Mouse (Mus musculus) embryo, embryonic 10.5 days (tissue): ENCODE measurements at regions not wholly inside any gene's neighbourhood (a gene's known extent, or its start where the extent isn't known, plus 50 kb on each side); places are given as distances from the start of the nearest gene placed in this dataset.
A peak's percentile ranks its signal among the peaks of the same experiment; 100 is the strongest.
"Not testable (repeated sequence)": the region's sequence is repeated elsewhere in the genome, so short reads cannot be mapped to it uniquely, and the experiment has no call there.

ENCODE experiments used
- DNase-seq: peaks from one replicate; pipeline ENCODE4 v3.0.0-alpha.2; 2015; ENCODE audit warnings: low spot score

DNA sequence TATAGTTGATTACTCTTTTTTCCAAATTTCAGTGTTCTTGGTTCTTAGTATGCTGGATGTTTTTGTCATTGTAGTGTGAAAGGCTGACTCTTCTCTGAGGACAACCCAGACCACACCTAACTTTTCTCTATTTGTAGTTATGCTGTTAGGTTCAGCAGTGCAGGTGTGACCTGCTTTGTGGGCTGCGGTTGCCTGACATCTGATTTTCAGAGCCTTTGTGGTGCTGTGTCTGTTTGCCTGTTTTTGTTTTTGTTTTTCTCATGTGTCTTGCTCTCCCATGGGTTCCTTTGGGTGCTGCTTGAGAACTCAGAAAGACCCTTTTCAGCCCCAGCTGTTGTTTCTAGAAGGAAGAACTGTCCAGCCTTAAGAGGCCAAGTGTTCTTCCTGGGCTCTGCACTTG lies 52.0 kb upstream of the Trpm1 start:
- DNase-seq: no peak

DNA sequence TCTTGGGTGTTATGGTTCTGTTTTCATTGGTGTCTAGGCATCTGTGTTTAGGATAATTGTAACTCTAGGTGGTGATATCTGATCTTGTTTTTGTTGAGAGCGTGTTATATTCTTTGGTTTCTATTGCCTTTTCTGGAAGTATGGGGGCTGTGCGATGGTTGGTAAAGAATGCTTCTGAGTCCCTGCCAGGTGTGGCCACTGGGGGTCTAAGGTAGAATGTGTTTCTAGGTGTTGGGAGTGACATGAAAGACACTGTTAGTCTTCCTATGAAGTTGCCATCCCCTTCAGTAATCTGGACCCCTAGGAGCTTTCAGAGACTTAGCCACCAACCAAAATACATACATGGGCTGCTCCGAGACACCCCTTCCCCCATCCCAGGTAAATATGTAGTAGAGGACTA lies 54.0 kb upstream of the Trpm1 start:
- DNase-seq: no peak

DNA sequence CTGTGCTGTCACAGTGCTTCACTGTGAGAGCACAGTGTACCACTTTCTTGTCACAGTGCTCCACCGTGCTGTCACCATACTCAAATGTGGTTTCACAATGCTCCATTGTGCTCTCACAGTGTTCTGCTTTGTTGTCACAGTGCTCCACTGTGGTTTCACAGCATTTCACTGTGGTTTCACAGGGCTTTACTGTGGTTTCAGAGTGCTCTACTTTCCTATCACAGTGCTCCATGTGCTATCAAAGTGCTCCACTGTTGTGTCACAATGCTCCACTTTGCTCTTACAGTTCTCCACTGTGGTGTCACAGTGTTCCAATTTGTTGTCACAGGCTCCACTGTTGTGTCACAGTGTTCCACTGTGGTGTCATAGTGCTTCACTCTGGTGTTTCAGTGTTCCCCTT lies 63.6 kb upstream of the Trpm1 start:
- no peak for DNase-seq

DNA sequence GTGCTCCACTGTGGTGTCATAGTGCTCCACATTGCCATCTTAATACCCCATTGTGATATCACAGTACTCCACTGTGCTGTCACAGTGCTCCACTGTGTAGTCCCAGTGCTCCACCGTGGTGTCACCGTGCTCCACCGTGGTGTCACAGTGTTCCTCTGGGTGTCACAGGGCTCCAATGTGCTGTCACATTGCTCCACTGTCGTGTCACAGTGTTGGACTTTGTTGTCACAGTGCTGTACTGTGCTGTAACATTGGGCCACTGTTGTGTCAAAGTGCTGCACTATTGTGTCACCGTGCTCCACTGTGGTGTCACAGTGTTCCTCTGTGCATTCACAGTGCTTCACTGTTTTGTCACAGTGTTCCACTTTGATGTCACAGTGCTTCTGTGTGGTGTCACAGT lies 64.6 kb upstream of the Trpm1 start:
- no peak for DNase-seq

DNA sequence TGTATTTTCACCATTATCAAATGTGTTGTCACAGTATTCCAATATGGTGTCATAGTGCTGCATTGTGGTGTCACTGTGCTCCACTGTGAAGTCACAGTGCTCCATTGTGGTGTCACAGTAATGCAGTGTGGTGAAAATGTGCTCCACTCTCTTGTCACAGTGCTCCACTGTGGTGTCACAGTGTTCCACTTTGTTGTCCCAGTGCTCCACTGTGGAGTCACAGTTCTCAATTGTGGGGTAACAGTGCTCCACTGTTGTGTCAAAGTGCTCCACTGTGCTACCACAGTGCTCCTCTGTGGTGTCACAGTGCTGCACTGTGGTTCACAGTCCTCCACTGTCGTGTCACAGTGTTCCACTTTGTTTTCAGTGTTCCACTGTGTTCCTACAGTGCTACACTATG lies 69.7 kb upstream of the Trpm1 start:
- DNase-seq: not testable (repeated sequence)

DNA sequence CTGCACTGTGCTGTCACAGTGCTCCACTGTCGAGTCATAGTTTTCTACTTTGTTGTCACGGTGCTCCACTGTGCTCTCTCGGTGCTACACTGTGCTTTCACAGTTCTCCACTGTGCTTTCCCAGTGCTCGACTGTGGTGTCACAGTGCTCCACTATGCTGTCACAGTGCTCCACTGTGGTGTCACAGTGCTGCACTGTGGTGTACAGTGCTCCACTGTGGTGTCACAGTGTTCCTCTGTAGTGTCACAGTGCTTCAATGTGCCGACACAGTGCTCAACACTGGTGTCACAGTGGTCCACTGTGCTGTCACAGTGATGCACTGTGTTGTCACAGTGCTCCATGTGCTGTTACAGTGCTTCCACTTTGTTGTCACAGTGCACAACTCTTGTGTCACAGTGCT lies 71.0 kb upstream of the Trpm1 start:
- no peak for DNase-seq

DNA sequence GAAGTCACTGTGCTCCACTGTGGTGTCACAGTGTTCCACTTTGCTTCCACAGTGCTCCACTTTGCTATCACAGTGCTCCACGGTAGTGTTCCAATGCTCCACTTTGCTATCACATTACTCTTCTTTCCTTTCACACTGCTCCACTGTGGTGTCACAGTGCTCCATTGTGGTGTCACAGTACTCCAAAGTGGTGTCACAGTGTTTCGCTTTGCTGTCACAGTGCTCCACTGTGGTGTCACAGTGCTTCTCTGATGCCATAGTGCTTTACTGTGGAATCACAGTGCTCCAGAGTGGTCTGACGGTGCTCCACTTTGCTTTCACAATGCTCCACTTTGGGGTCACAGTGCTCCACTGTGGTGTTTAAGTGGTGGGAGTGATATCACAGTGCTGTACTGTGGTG lies 71.4 kb upstream of the Trpm1 start:
- DNase-seq: no peak

DNA sequence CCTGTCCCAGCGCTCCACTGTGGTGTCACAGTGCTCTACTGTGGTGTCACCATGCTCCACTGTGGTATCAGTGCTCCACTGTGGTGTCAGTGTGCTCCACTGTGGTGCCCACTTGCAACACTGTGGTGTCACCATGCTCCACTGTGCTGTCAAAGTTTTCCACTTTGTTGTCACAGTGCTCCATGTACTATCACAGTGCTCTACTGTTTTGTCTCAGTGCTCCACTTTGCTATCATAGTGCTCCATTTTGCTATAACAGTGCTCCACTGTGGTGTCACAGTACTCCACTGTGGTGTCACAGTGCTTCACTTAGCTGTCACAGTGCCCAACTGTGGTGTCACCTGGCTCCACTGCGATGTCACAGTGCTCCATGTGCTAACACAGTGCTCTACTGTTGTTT lies 72.0 kb upstream of the Trpm1 start:
- no peak for DNase-seq

DNA sequence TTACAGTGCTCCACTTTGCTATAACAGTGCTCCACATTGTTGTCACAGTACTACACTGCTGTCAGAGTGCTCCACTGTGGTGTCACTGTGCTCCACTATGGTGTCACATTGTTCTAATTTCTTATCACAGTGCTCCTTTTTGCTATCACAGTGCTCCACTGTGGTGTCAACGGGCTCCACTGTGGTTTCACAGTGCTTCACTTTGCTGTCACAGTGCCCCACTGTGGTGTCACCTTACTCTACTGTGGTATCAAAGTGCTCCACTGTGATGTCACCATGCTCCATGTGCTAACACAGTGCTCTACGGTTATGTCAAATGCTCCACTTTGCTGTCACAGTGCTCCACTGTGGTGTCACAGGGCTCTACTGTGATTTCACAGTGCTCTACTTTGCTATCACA lies 72.6 kb upstream of the Trpm1 start:
- DNase-seq: no peak

DNA sequence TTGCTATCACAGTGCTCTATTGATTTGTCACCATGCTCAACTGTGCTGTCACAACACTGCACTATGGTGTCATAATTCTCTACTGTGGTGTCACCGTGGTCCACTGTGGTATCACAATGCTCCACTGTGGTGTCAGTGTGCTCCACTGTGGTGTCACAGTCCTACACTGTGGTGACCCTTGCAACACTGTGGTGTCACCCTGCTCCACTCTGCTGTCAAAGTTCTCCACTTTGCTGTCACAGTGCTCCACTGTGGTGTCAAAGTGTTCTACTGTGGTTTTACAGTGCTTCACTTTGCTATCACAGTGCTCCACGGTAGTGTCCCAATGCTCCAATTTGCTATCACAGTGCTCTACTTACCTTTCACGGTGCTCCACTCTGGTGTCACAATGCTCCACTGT lies 74.3 kb upstream of the Trpm1 start:
- no peak for DNase-seq

DNA sequence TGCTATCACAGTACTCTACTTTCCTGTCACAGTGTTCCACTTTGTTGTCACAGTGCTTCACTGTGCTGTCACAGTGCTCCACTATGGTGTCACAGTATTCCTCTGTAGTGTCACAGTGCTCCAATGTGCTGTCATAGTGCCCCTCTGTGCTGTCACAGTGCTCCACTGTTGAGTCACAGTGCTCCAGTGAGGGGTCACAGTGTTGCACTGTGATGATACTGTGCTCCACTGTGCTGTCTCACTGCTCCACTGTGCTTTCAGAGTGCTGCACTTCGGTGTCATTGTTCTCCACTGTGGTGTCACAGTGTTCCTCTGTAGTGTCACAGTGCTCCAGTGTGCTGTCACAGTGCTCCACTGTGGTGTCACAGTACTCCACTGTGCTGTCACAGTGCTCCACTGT lies 75.0 kb upstream of the Trpm1 start:
- no peak for DNase-seq

DNA sequence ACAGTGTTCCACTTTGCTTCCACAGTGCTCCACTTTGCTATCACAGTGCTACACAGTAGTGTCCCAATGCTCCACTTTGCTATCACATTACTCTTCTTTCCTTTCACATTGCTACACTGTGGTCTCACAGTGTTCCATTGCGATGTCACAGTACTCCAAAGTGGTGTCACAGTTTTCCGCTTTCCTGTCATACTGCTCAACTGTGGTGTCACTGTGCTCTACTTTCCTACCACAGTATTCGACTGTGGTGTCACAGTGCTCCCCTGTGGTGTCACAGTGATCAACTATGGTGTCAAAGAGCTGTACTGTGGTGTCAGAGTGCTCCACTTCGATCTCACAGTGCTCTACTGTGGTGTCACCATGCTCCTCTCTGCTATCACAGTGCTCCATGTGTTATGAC lies 76.1 kb upstream of the Trpm1 start:
- no peak for DNase-seq

DNA sequence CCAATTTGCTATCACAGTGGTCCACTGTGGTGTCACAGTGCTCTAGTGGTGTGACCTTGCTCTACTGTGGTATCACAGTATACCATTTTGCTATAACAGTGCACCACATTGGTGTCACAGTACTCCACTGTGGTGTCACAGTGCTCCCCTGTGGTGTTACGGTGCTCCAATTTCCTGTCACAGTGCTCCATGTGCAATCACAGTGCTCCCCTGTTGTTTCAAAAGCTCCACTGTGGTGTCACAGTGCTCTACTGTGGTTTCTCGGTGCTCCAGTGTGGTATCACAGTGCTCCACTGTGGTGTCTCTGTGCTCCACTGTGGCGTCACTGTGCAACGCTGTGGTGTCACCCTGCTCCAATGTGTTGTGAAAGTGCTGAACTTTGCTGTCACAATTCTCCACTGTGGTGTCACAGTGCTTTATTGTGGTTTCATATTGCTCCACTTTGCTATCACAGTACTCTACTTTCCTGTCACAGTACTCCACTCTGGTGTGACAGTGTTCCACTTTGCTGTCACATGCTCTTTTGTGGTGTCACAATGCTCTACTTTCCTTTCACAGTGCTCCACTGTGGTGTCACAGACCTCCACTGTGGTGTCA lies 76.8 kb upstream of the Trpm1 start:
- DNase-seq: no peak

DNA sequence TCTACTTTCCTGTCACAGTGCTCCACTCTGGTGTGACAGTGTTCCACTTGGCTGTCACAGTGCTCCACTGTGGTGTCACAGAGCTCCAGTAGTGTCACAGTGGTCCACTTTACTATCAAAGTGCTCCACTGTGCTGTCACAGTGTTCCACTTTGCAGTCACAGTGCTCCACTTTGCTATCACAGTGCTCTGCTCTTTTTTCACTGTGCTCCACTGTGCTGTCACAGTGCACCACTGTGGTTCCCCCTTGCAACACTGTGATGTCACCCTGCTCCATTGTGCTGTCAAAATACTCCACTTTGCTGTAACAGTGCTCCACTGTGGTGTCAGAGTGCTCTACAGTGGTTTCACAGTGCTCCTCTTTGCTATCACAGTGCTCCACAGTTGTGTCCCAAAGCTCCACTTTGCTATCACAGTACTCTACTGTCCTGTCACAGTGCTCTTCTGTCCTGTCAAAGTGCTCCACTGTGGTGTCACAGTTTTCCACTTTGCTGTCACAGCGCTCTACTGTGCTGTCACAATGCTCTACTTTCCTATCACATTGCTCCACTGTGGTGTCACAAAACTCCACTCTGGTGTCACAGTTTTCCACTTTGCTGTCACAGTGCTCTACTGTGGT lies 77.8 kb upstream of the Trpm1 start:
- no peak for DNase-seq

DNA sequence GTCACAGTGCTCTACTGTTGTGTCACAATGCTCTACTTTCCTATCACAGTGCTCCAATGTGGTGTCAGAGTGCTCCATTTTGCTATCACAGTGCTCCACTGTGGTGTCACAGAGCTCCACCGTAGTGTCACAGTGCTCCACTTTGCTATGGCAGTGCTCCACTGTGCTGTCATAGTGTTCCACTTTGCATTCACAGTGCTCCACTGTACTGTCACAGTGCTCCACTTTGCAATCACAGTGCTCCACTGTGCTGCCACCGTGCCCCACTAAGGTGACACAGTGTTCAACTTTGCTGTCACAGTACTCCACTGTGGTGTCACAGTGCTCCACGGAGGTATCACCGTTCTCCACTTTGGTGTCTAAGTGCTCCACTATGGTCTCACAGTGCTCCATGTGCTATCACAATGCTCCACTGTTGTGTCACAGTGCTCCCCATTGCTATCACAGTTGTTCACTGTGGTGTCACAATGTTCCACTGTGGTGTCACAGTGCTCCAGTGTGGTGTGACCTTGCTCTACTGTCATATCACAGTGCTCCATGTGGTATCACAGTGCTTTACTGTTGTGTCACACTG lies 78.9 kb upstream of the Trpm1 start:
- no peak for DNase-seq

DNA sequence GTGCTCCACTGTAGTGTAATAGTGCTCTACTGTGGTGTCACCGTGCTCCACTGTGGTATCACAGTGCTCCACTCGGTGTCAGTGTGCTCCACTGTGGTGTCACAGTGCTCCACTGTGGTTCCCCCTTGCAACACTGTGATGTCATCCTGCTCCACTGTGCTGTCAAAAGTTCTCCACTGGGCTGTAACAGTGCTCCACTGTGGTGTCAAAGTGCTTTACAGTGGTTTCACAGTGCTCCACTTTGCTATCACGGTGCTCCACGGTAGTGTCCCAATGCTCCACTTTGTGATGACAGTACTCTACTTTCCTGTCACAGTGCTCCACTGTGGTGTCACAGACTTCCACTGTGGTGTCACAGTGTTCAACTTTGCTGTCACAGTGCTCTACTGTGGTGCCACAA lies 79.4 kb upstream of the Trpm1 start:
- DNase-seq: no peak

DNA sequence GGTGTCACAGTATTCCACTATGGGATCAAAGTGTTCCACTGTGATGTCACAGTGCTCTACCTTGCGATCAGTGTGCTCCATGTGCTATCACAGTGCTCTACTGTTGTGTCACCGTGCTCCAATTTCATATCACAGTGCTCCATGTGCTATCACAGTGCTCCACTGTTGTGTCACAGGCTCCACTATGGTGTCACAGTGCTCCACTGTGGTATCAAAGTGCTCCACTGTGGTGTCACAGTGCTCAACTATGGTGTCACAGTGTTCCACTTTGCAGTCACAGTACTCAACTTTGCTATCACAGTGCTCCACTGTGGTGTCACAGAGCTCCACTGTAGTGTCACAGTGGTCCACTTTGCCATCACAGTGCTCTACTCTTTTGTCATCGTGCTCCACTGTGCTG lies 79.9 kb upstream of the Trpm1 start:
- DNase-seq: no peak

DNA sequence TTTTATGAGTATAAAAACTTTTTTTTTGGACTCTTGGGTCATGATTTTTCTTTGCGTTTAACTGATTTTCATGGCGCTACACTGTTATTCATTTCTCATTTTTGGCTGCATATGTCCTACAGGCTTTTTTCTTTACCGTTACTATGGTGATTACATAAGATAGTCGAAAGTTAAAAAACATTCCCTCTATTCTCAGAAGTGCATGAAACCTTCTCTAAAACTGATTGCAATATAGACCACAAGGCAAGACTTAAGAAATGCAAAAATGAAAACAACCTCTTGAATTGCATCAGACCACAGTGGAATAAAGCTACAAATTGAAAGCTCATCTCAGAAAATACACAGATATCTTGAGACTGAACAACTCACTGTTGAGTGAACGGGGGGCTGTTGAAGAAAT lies 82.7 kb upstream of the Trpm1 start:
- DNase-seq: no peak

DNA sequence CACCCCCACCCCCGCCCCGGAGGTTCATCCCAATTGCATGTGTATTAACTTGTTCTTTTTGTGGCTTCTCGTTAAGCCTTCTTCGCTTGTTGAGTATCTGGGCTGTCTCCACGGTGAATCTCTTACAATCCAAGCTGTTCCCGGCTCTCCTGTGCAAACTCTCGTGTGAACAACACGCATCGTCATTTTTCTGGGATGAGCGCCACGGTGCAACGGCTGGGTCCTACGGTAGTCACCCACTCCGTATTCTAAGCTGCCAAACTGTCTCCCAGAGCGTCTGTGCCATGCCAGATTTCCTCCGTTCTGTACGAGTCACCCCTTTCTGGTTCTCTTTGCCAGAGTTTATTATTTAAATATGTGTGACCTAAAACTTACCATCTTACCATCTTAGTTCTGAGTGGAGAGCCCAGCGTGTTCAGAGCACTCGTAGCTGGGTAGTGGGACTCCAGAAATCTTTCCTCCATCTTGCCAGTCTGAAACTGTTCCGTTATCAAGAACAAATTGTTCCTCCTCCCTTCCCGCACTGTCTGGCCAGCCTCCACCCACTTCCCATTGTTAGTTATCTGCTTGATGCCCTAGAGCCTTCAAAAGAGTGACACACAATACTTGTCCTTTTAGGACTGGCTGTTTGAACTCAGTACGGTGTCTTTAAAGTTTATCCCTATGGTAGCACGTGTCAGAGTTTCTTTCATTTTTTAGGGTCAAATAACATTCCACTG lies 87.9 kb upstream of the Trpm1 start:
- DNase-seq: no peak

DNA sequence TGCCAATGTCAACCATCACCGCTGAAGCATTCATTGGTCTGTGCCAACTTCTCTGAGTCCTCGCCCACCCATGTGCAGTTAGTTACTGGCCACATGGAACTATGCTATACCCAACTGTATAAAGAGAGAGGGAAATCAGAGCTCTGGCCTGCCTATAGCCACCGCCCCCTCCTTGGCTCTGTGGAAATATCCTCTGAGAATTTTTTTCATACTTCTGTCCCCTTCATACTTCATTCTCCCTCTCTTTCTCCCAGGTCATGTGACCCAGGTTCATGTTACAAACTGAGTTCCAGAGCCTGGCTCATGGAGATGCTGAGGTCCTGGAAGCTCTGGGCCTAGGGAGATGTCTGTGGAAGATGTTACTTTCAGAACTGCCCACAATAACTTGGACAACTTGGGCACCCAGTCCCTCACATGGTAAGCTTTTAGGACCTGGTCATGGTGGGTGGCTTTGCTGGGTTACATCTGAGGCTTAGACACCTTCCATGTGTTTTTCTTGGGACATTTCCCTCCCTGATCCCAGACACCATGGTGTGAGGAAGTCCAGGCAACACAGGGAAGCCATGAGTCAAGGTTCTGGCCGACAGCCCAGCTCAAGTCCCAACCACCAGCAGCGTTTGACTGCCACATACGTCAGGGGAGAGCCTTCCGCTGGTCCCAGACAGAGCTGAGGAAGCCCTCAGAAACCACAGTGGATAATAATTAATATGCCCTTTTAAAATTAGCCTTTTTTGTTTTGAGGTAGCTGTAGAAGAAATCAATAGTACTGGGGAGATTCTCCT lies 89.0 kb upstream of the Trpm1 start:
- DNase-seq: no peak

DNA sequence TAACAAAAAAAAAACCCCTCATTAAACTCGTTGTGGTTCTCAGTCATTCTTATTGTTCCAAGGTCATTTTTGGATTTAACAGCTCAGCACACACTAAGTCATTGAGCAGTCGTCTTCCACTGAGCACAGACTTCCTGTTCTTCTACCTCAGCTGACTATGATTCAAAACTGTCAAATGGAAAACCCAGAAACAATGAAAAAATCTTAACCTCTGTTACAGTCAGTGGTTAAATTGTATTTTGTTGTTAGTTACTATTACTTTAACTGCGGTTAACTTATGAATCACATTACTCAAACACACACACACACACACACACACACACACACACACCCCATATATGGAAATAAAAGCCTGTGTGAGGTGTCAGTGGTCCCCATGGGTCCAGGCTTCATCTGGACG lies 92.5 kb upstream of the Trpm1 start:
- no peak for DNase-seq

DNA sequence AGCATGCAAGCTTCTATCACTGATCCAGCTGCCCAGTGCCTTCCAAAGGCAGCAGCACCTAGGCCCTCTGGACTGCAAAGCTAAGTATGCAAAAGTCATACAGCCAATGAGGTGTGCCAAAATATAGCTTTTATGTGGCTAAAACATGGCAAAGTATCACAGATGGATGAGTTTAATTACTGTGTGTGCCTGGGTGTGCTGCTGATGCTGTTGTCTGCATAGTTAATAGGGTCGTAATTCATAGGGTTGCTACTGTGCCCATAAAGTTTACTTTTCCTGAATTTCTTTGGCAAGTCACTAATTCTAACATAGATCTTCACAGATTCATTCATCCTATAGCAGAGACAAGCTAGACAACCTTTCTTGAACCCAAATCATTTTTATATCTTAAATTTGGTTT lies 93.1 kb upstream of the Trpm1 start:
- DNase-seq: no peak

DNA sequence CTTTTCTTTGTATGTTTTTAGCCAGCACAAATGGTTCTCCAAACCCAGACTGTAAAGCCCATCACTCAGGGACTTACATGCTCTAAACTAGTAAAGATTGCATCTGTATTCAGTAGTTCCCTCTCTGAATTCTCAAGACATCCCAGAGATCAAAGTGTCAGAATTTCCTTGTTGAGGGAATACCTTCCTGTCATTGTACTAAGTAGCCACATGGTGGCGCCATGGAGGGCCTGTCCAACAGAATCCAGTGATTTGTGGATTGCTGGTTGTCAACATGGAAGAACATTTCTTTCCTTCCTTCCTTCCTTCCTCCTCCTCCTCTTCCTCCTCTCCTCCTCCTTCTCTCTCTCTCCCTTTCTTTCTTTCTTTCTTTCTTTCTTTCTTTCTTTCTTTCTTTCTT lies 93.6 kb upstream of the Trpm1 start:
- peak; percentile 67 for DNase-seq
